Mouse (Mus musculus) stomach, postnatal 0 days (tissue): Measurements from ENCODE around the gene Tspan14. TPM values are rescaled to one million over a fixed set of nuclear protein-coding genes. Genes with fewer than 3 reads are reported as not detected.

ENCODE experiments used
- ATAC-seq: fragments of 200-750 bp; cut with Nextera tagmentation; 2 replicates; pipeline ENCODE4 v1.8.0; 2017; ENCODE audit not compliant: low FRiP score, low TSS enrichment
- DNase-seq: peaks from one replicate; pipeline ENCODE4 v3.0.0-alpha.2; 2016; ENCODE audit warnings: low spot score
- H3K27ac ChIP-seq: fragments of 300-500 bp; sonication (generic); replicated peaks from 2 replicates; pipeline ENCODE4 v1.5.1; 2014; ENCODE audit warnings: mild to moderate bottlenecking, control low read depth
- H3K27me3 ChIP-seq: fragments of 300-500 bp; sonication (generic); 2 replicates; pipeline ENCODE4 v1.6.1; 2014; ENCODE audit warnings: low read length; ENCODE audit not compliant: control insufficient read depth, insufficient read depth
- H3K36me3 ChIP-seq: fragments of 300-500 bp; sonication (generic); 2 replicates; pipeline ENCODE4 v1.6.1; 2014; ENCODE audit warnings: low read length, mixed read lengths; ENCODE audit not compliant: control insufficient read depth, insufficient read depth
- H3K4me1 ChIP-seq: fragments of 300-500 bp; sonication (generic); replicated peaks from 2 replicates; pipeline ENCODE4 v1.6.1; 2014; ENCODE audit warnings: antibody characterized with exemption; ENCODE audit not compliant: control insufficient read depth, insufficient read depth
- H3K4me2 ChIP-seq: fragments of 300-500 bp; sonication (generic); replicated peaks from 2 replicates; pipeline ENCODE4 v1.6.1; 2014; ENCODE audit warnings: low read depth, mild to moderate bottlenecking, control low read depth, moderate library complexity
- H3K4me3 ChIP-seq: fragments of 300-500 bp; sonication (generic); 2 replicates; pipeline ENCODE4 v1.5.1; 2014; ENCODE audit warnings: low read depth, low read length, control low read depth
- H3K9ac ChIP-seq: fragments of 300-500 bp; sonication (generic); 2 replicates; pipeline ENCODE4 v1.6.1; 2014; ENCODE audit warnings: mild to moderate bottlenecking, low read length, control low read depth, mixed read lengths
- H3K9me3 ChIP-seq: fragments of 300-500 bp; sonication (generic); 2 replicates; pipeline ENCODE4 v1.6.1; 2016; ENCODE audit warnings: low read length; ENCODE audit not compliant: control insufficient read depth
- CTCF ChIP-seq: IDR thresholded peaks from 2 replicates; pipeline ENCODE4 v1.5.1; 2016; ENCODE audit warnings: antibody characterized with exemption, low read depth, mild to moderate bottlenecking, moderate library complexity
- EP300 ChIP-seq: optimal IDR thresholded peaks from 2 replicates; pipeline ENCODE3; 2016; ENCODE audit warnings: antibody characterized with exemption
- WGBS: fragments of 180-500 bp; shearing (Covaris S2); extraction: QIAGEN DNeasy Blood & Tissue Kit; methylation state at CpG from one replicate; pipeline ENCODE4 v1.1.7; 2014; 5-methylcytosine and 5-hydroxymethylcytosine counted together
- polyA plus RNA-seq: library from polyadenylated mRNA; unstranded; fragments of >200 nt; fragmentation: Nextera tagmentation; extraction: Ambion mirVana; gene quantifications from 2 replicates; pipeline ENCODE4 v1.2.1, GENCODE M21; 2015

Gene Tspan14
- polyA plus RNA-seq, 1 experiment from 2014 or later = 38.8 TPM

GRCm38 (mm10) chr14:40935054-40935453, 31.6 kb downstream of the Tspan14 start:
- Histone ChIP-seq H3K4me3 (no peak overlapping the region), H3K9ac (no peak overlapping the region), H3K4me1 (peaks cover 9% of the 10 kb centered on the region), H3K27ac (no peak overlapping the region), H3K36me3 (no peaks in the 10 kb centered on the region), H3K27me3 (no peaks in the 10 kb centered on the region), H3K4me2 (no peak overlapping the region), H3K9me3 (no peaks in the 10 kb centered on the region)
- WGBS = 86% methylated on average over 2 of the region's 2 CpGs
- ATAC-seq (no peak), DNase-seq (no peak)
- TF ChIP-seq EP300 = no peak
- TF ChIP-seq CTCF = no peak

- Histone ChIP-seq H3K9ac (no peak overlapping the region), H3K27me3 (no peaks in the 10 kb centered on the region), H3K36me3 (no peaks in the 10 kb centered on the region), H3K4me3 (no peak overlapping the region), H3K27ac (no peak overlapping the region), H3K9me3 (no peaks in the 10 kb centered on the region), H3K4me2 (no peak overlapping the region), H3K4me1 (peaks cover 9% of the 10 kb centered on the region)
- ATAC-seq = no peak
- TF ChIP-seq CTCF (no peak), EP300 (no peak)
- 76% methylated on average over 7 of the region's 7 CpGs for WGBS
- no peak for DNase-seq
Observed at GRCm38 (mm10) chr14:40933328-40933727, 33.3 kb downstream of the Tspan14 start.

- H3K9me3 ChIP-seq = no peaks in the 10 kb centered on the region
- H3K27ac ChIP-seq = peak overlapping the region; percentile 74; the same call in 1 of the 2 replicates
- H3K36me3 ChIP-seq = no peaks in the 10 kb centered on the region
- H3K9ac ChIP-seq = no peak overlapping the region
- WGBS = 86% methylated on average over 9 of the region's 9 CpGs
- peaks cover 9% of the 10 kb centered on the region for H3K4me1 ChIP-seq
- ATAC-seq = no peak
- TF ChIP-seq CTCF (no peak), EP300 (no peak)
- no peak for DNase-seq
- no peak overlapping the region for H3K4me2 ChIP-seq
- no peaks in the 10 kb centered on the region for H3K27me3 ChIP-seq
- no peak overlapping the region for H3K4me3 ChIP-seq
Observed at GRCm38 (mm10) chr14:40932225-40932624, 34.4 kb downstream of the Tspan14 start.

DNA sequence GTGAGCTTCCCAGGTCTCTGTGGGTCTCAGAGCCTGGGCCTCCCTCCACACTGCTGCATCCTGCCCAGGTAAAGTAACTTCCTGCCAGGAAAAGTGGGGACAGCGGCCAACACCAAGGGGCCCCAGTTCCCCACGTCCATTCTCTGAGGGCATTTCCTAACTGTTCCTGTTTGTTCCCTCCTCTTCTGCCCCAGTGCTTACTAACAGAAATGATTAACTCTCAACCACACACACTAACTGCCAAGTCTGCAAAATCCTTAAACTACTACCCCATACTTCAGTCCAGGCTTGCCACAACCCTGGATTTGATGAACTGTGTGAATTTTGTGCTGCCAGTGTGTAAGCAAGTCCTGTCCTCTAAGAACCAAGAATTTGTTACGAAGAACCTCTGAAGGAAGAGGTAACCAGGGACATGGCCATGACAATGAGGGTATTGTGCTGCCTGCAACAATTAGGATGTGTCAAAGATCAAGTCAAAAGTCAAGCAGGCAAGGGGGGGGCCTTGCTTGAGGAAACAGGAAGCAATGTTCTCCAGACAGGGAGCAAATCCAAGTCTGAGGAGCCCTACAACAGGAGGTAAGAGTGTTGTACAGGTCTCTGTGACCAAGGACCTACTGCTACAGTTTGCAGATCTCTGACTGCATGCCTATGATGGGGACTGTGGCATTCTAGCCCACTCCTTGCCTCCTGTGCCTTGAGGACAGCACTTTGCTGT, 35.3 kb downstream of the Tspan14 start:
- no peak for ATAC-seq
- Histone ChIP-seq H3K4me3 (no peak overlapping the region), H3K27ac (peak overlapping the region; percentile 74), H3K4me1 (peaks cover 9% of the 10 kb centered on the region), H3K4me2 (no peak overlapping the region), H3K27me3 (no peaks in the 10 kb centered on the region), H3K9me3 (no peaks in the 10 kb centered on the region), H3K36me3 (no peaks in the 10 kb centered on the region), H3K9ac (no peak overlapping the region)
- peak; percentile 30 for DNase-seq
- 44% methylated on average over 3 of the region's 3 CpGs for WGBS
- TF ChIP-seq EP300 (no peak), CTCF (no peak)

GRCm38 (mm10) chr14:40929943-40930342, 36.7 kb downstream of the Tspan14 start:
- TF ChIP-seq EP300 (no peak), CTCF (no peak)
- Histone ChIP-seq H3K4me3 (no peak overlapping the region), H3K27ac (no peak overlapping the region), H3K27me3 (no peaks in the 10 kb centered on the region), H3K4me1 (peaks cover 2% of the 10 kb centered on the region), H3K4me2 (no peak overlapping the region), H3K9me3 (no peaks in the 10 kb centered on the region), H3K36me3 (no peaks in the 10 kb centered on the region), H3K9ac (no peak overlapping the region)
- WGBS = 79% methylated on average over 2 of the region's 2 CpGs
- no peak for DNase-seq
- no peak for ATAC-seq

GRCm38 (mm10) chr14:40928897-40929296, 37.7 kb downstream of the Tspan14 start:
- ATAC-seq = no peak
- DNase-seq = no peak
- Histone ChIP-seq H3K9me3 (no peaks in the 10 kb centered on the region), H3K27me3 (no peaks in the 10 kb centered on the region), H3K4me1 (peaks cover 4% of the 10 kb centered on the region), H3K36me3 (no peaks in the 10 kb centered on the region), H3K27ac (no peak overlapping the region), H3K4me2 (no peak overlapping the region), H3K9ac (no peak overlapping the region), H3K4me3 (no peak overlapping the region)
- WGBS = 78% methylated on average over 5 of the region's 5 CpGs
- TF ChIP-seq CTCF (no peak), EP300 (no peak)
